Mouse (Mus musculus) left cerebral cortex, adult 8-10 months (tissue): Measurements from ENCODE around the gene Bmp3. TPM values are rescaled to one million over a fixed set of nuclear protein-coding genes. Genes with fewer than 3 reads are reported as not detected.

Experiments used
- DNase-seq, 2 experiments: peaks; one replicate each; pipeline ENCODE4 v3.0.0; 2022; ENCODE audit warnings: low spot score in 2 of 2
- total RNA-seq, 4 experiments: library from RNA; stranded (reverse); gene quantifications; 2 replicates each; pipeline ENCODE4 v1.2.4; 2022

The Bmp3 gene
- total RNA-seq, 4 experiments from 2014 or later: 10.5 to 15.3 (median 12.0) TPM

DNA sequence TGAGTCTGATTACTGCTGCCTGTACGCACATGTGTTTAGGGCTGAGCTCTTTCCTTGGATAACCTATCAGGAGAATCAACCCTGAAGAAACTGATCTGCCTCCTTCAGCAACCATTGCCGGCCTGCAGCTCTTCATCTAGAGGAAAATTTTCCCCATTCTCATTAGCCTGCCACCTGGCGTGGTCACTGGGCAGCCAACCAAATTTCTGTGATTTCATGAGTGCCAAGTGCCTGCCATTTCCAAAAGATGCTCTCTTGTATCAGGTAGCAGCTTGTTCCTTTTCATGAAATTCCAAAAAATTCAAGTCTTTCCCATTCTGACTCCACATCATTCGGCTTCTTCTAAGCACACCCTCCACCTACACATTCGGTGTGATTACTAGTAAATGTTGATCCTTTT, 46.7 kb downstream of the Bmp3 start:
- DNase-seq: no peak

DNA sequence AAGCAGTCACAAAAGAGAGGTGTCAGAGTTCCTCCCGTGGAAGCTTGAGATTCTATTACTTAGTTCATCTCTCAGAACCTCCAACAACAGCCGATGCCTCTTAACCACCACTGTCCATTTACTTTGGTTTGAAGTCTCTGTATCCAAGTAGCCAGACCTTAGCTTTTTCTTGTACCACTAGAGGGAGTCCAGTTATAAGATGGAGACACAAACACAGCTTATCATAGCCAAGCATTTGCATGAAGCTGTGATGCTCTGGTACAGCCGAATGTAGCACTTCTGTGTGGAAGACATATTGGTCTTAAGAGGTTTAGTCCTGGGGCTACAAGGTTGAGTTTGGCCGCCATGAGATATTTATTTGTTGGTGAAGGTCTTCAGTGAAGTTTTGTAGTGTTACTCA, 48.1 kb downstream of the Bmp3 start:
- no peak for DNase-seq

DNA sequence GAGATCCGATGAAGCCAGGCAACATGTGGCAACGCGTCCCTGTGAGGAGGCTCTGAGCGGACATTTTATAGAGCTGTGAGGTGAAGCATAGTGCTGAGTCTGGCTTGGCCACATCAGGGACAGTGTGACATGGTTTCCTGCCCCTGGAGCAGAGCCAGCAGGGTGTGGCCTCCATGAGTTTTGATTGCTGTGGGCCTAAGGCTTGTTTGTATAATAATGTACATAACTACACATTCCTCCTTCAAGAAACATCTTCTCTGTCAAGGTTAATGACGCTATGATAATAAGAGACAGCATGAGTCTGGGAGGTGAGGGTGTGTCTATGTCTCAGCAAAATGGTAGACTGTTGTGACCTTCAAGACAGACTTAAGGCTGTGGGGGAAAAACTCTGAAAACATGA, 64.5 kb downstream of the Bmp3 start:
- DNase-seq: no peak

DNA sequence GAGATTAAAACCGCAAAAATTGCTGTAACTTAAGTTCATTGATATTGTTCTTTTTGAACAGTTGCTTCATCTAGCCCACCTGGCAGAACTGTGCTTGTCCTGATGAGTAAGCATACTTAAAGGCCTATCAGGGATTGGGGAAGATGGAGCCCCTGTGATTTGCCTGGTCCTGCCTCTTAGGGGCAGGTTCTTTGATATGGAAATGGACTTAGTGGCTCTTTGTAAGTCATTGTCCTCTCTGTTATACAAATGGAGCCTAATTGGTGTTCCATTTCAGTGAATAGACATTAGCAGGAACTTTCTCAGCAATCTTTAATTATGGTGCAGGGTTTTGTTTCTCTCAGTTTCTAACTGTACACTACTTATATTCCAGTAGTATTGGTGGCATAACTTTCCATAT, 67.4 kb downstream of the Bmp3 start:
- DNase-seq: no peak

DNA sequence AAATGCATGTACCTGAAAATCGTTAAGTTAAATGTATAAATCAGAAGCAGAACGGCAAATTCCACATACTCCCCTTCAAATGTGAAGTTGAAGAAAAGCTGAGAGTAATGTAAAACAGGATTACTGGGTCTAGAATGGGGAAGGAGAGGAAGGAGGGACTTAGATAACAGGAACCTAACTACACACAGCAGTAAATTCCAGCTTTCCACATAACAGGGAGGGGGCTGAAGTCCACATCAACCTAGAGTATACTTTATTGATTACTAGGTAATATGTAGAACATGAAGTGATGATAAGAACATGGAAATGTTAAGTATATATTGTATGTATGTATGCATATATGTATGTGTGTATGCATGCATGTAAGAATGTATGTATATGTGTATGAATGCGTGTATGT, 68.7 kb downstream of the Bmp3 start:
- DNase-seq: no peak

Other genes with a start within 250 kb of the Bmp3 start
- gene Prkg2, start 182.9 kb downstream of the Bmp3 start, total RNA-seq: 10 to 100 TPM in 1 of 4 experiments, 1 to 10 TPM in 3; 9.2 to 11.0 (median 9.5) TPM